Mouse (Mus musculus) erythroblast, embryonic 14.5 days (primary cell): ENCODE measurements around the gene Plac8. TPM values are rescaled to one million over a fixed set of nuclear protein-coding genes. Genes with fewer than 3 reads are reported as not detected.

Experiments
- H3K27me3 ChIP-seq: 2 replicates; pipeline ENCODE4 v1.6.1; 2012; ENCODE audit warnings: inconsistent platforms; ENCODE audit not compliant: control insufficient read depth
- H3K36me3 ChIP-seq: 2 replicates; pipeline ENCODE4 v1.6.1; 2012; ENCODE audit warnings: mild to moderate bottlenecking, inconsistent platforms; ENCODE audit not compliant: control insufficient read depth
- H3K4me1 ChIP-seq: 2 replicates; pipeline ENCODE4 v1.6.1; 2012; ENCODE audit warnings: inconsistent platforms; ENCODE audit not compliant: control insufficient read depth
- H3K4me3 ChIP-seq: replicated peaks from 2 replicates; pipeline ENCODE3; 2012; ENCODE audit warnings: moderate library complexity, mild to moderate bottlenecking, inconsistent platforms
- H3K9me3 ChIP-seq: 2 replicates; pipeline ENCODE4 v1.6.1; 2012; ENCODE audit warnings: low read length, inconsistent platforms, mixed read lengths; ENCODE audit not compliant: control insufficient read depth
- GATA1 ChIP-seq: IDR thresholded peaks from 2 replicates; pipeline ENCODE4 v1.6.1; 2012; ENCODE audit warnings: low read length, inconsistent platforms, mixed read lengths
- TAL1 ChIP-seq: IDR thresholded peaks from 3 replicates; pipeline ENCODE4 v1.6.1; 2012; ENCODE audit warnings: low read length, inconsistent platforms, mixed read lengths
- polyA plus RNA-seq: library from polyadenylated mRNA; stranded (reverse); fragments of >175 nt; gene quantifications from 2 replicates; pipeline ENCODE4 v1.2.3, GENCODE M21; 2012

Gene Plac8
- polyA plus RNA-seq, 1 experiment: 0.08 TPM

DNA sequence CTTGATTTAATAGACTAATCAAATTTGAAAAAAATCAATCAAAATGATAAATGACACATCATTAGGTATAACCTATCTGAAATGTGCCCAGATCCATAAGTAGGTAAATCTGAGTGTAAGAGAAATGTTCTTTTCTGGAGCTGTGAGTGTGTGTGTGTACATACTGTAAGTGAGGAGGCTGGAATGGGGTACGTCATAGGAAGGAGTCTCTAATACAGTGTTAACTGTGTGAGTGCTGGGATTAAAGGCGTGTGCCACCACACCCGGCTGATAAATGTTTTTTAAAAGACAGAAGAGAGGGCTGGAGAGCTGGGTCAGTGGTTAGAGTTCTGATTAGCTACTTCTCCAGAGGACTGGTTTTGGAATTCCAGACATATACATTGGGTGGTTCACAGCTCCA, 46.4 kb downstream of the Plac8 start:
- Histone ChIP-seq H3K4me3 (no peak overlapping the region), H3K9me3 (no peaks in the 10 kb centered on the region)

DNA sequence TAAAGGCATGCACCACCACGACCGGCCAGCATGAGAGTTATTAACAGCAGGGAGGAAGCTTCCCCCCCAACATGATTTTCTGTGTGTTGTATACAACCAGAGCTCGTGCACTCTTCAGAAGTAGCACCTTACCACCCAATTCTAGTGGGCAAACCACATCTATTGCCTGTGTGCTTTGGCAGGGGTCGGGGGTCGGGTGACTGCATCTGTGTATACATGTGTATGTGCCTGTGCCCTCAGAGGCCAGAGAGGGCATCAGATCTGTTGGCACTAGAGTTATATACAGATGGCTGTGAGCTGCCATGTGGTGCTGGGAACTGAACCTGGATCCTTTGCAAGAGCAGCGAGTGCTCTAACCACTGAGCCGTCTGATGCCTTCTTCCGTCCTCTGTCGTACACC, 47.1 kb downstream of the Plac8 start:
- TF ChIP-seq GATA1 (no peak), TAL1 (no peak)
- H3K4me1 ChIP-seq: peaks cover 15% of the 10 kb centered on the region

More for the DNA sequence above, 46.4 kb downstream of the Plac8 start:
- peaks cover 8% of the 10 kb centered on the region for H3K4me1 ChIP-seq
- peaks cover 57% of the 10 kb centered on the region for H3K36me3 ChIP-seq
- TF ChIP-seq GATA1 (no peak), TAL1 (no peak)
- no peaks in the 10 kb centered on the region for H3K27me3 ChIP-seq

DNA sequence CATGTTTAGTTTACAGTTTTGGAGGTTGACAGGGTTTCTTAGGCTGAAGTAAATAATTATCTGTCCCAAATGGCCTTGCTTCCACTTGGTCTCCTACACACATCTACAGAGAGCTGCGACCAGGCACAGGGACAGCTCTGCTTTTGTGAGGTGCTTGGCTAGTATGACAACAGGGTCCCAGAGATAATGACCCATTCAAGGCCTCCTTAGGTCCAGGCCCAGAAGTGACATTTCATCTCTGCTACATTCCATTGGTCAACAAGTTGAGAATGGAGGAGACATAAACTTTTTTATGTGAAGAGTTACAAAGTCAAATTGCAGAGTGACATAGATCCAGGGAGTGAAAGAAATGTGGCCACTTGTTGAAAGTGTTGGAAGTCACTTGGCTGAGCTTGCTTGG, 48.7 kb downstream of the Plac8 start:
- Histone ChIP-seq H3K4me1 (peaks cover 26% of the 10 kb centered on the region), H3K4me3 (no peak overlapping the region), H3K27me3 (no peaks in the 10 kb centered on the region), H3K36me3 (peaks cover 38% of the 10 kb centered on the region), H3K9me3 (no peaks in the 10 kb centered on the region)
- TF ChIP-seq GATA1 (no peak), TAL1 (no peak)

More for the DNA sequence above, 47.1 kb downstream of the Plac8 start:
- no peak overlapping the region for H3K4me3 ChIP-seq
- H3K27me3 ChIP-seq: no peaks in the 10 kb centered on the region
- no peaks in the 10 kb centered on the region for H3K9me3 ChIP-seq
- peaks cover 53% of the 10 kb centered on the region for H3K36me3 ChIP-seq

DNA sequence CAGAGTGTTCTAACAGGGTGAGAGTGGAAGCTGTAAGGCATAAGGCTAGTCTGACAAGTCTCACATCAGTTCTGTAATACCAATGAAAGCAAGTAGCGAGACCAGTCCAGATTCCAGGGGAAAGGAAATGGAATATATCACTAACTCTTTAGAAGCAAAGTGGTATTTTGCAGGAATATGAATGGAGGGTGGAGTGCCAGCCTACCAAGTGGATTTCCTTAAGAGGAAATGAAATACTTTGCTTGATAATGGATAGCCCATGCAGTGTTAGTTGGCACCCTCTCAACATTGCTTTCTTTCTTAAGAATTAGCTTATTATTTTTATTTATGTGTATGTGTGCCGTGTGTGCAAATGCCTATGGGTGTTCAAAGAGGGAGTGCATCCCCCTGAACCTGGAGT, 51.8 kb downstream of the Plac8 start:
- no peak for TF ChIP-seq TAL1
- no peak for TF ChIP-seq GATA1
- peaks cover 21% of the 10 kb centered on the region for H3K36me3 ChIP-seq
- H3K4me3 ChIP-seq: peak overlapping the region; percentile 92
- H3K27me3 ChIP-seq: peaks cover 9% of the 10 kb centered on the region
- peaks cover 31% of the 10 kb centered on the region for H3K4me1 ChIP-seq
- H3K9me3 ChIP-seq: no peaks in the 10 kb centered on the region

DNA sequence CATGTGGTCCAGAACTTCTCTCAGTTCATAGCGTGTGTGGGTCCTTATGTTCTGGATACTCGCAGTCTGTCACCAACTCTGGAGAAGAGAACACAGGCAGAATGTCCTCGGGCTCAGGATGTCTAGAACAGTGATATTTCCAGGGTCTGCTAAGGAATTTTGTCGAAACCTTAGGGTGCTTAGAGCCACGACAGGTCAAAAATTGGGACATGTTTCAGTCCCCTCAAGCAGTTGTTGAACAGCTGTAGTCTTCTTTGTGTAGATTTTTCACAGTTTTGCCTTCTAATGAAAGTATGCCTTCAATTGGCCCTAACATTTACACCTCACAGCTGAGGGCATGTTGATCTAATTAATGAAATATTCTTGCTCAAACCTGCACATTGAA, 53.0 kb downstream of the Plac8 start:
- Histone ChIP-seq H3K36me3 (peaks cover 13% of the 10 kb centered on the region), H3K4me3 (peak overlapping the region; percentile 92), H3K9me3 (no peaks in the 10 kb centered on the region), H3K4me1 (peaks cover 28% of the 10 kb centered on the region), H3K27me3 (peaks cover 18% of the 10 kb centered on the region)
- TF ChIP-seq TAL1: no peak
- TF ChIP-seq GATA1: no peak

DNA sequence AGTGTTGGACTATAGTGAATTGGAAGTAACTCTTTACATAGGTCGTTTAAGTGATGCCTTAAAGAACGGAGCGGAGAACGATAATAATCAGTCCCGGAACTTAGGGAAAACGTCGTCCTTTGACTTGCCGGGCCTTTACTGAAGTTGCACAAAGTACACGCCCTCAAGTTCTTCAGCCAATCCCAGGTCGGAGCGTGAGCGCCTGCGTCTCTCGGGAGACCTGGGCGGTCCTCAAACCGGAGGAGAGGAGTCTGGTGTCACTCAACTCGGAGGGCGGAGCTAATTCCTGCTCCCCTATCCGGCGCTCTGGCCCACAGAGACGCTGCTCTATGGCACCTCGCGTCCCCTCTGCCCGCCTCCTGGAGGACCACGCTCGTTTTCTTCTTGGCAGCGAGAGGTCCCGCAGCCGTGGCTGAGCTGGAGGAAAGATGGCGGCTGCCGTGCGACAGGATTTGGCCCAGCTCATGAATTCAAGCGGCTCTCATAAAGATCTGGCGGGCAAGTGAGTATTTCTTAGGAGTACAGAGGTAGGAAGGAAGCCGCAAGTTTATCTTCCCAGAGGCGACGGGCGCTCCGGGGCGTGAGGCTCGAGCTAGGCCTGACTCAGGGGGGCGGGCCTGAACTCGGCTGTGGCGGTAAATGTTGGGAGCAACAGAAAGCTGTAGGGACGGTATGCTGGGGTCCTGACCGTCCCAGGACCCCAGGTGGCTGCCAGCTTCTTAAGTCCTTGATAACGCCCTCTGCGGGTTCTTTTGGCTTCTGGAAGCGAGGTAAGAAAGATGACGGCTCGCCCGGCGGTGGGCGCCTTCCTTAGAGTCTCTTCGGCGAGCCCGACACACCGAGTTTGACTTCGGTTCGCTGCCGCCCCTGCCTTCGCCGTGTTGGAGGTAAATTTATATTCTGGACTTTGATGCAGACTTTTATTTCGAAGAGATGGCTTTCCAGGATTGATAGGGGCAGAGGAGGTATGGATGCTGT, 53.7 kb downstream of the Plac8 start, which contains the start of gene Cops4:
TSS of gene Cops4 (plus strand) at position 261 of the 978 bp plus-strand sequence.
- peaks cover 11% of the 10 kb centered on the region for H3K36me3 ChIP-seq
- no peaks in the 10 kb centered on the region for H3K9me3 ChIP-seq
- H3K4me1 ChIP-seq: peaks cover 28% of the 10 kb centered on the region
- H3K4me3 ChIP-seq: peak within 1 kb of the TSS; percentile 92
- TF ChIP-seq TAL1 (no peak), GATA1 (no peak)
- peaks cover 25% of the 10 kb centered on the region for H3K27me3 ChIP-seq

DNA sequence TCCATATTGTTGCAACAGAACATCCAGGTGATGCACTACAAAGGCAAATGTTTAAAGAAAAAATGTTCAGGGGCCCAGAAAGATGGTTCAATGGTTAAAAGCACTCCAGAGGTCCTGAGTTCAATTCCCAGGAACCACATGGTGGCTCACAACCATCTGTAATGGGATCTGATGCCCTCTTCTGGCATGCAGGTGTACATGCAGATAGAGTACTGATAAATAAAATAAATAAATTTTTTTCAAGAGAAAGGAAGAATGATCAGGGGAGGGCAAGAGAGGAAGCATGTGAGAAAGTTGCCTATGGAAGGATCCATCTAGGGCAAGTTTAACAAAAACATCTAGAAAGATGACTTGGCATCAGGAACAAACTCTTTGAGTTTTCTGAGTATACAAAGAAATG, 59.5 kb downstream of the Plac8 start:
- peaks cover 8% of the 10 kb centered on the region for H3K4me1 ChIP-seq
- H3K27me3 ChIP-seq: peaks cover 42% of the 10 kb centered on the region
- no peaks in the 10 kb centered on the region for H3K36me3 ChIP-seq
- TF ChIP-seq TAL1: no peak
- TF ChIP-seq GATA1: no peak
- no peaks in the 10 kb centered on the region for H3K9me3 ChIP-seq
- no peak overlapping the region for H3K4me3 ChIP-seq

DNA sequence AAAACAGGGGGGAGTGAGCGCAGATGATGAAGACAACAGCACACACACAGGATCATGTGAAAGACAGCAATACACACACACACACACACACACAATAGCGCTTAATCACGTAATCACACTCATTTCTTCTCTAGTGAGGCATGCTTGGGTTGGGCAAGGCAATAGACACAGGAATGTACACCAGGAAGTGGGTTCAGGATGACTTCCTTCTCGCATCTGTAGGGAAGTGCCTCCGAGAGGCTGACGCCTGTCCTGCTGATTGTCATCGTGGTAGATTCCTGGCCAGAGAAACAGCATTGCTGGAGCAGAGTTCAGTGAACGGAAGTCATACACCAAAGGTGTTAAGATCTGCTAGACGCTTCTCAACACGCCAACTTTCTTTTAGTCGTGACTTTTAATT, 62.8 kb downstream of the Plac8 start:
- TF ChIP-seq GATA1 (no peak), TAL1 (no peak)
- peaks cover 39% of the 10 kb centered on the region for H3K27me3 ChIP-seq
- no peaks in the 10 kb centered on the region for H3K36me3 ChIP-seq
- no peak overlapping the region for H3K4me3 ChIP-seq
- H3K9me3 ChIP-seq: no peaks in the 10 kb centered on the region
- peaks cover 3% of the 10 kb centered on the region for H3K4me1 ChIP-seq

Other genes with a start within 250 kb of the Plac8 start
- 1.6 and 1.7 TPM in 2 replicates for gene Sec31a, start 156.0 kb downstream of the Plac8 start, polyA plus RNA-seq
- gene Lin54, start 71.6 kb downstream of the Plac8 start, polyA plus RNA-seq: 0.10 and 0.25 TPM in 2 replicates
- gene Cops4, start 53.9 kb downstream of the Plac8 start, polyA plus RNA-seq: 0.84 and 2.2 TPM in 2 replicates
- gene Coq2, start 102.9 kb upstream of the Plac8 start, polyA plus RNA-seq: 1.8 and 2.0 TPM in 2 replicates
- not detected in 2 replicates for gene Hpse, start 147.5 kb upstream of the Plac8 start, polyA plus RNA-seq
- 1.5 and 2.1 TPM in 2 replicates for gene Helq, start 226.4 kb upstream of the Plac8 start, polyA plus RNA-seq
- 1.7 and 2.3 TPM in 2 replicates for gene Mrps18c, start 226.4 kb upstream of the Plac8 start, polyA plus RNA-seq
- gene Abraxas1, start 248.7 kb upstream of the Plac8 start, polyA plus RNA-seq: 0.16 and 0.44 TPM in 2 replicates